Mouse (Mus musculus) liver (tissue): ENCODE data around the gene Mis12.

ENCODE experiments used
- DNase-seq: peaks from one replicate; pipeline ENCODE4 v3.0.0-alpha.2; 2020; ENCODE audit warnings: mixed read lengths

The Mis12 gene

GRCm38 (mm10) chr11:71018416-71019200 lies 803 bp upstream of the Mis12 start:
- DNase-seq, result no peak

- no peak for DNase-seq
Observed at GRCm38 (mm10) chr11:71028280-71028679, 8.9 kb downstream of the Mis12 start.

- DNase-seq, result no peak
Observed at GRCm38 (mm10) chr11:71029403-71030118, 10.2 kb downstream of the Mis12 start.

GRCm38 (mm10) chr11:71032070-71032469 lies 12.7 kb downstream of the Mis12 start:
- DNase-seq, result no peak

GRCm38 (mm10) chr11:71032491-71033162 lies 13.2 kb downstream of the Mis12 start:
- DNase-seq, result peak; percentile 9

- peak; percentile 69 for DNase-seq
Observed at GRCm38 (mm10) chr11:71033163-71033761, 13.9 kb downstream of the Mis12 start, which contains the start of gene 6330403K07Rik. Gene 6330403K07Rik (minus strand): TSS chr11:71033513.

GRCm38 (mm10) chr11:71039526-71040298 lies 20.3 kb downstream of the Mis12 start:
- DNase-seq, result no peak

GRCm38 (mm10) chr11:71052554-71052953 lies 33.1 kb downstream of the Mis12 start:
- DNase-seq, result no peak

- no peak for DNase-seq
Observed at GRCm38 (mm10) chr11:71076342-71076741, 56.9 kb downstream of the Mis12 start.
